Mouse (Mus musculus): ENCODE data around the gene Cfap44. TPM values are rescaled to one million over a fixed set of nuclear protein-coding genes. Genes with fewer than 3 reads are reported as not detected.

Cfap44 gene
- polyA plus RNA-seq, 1 experiment, result not detected

DNA sequence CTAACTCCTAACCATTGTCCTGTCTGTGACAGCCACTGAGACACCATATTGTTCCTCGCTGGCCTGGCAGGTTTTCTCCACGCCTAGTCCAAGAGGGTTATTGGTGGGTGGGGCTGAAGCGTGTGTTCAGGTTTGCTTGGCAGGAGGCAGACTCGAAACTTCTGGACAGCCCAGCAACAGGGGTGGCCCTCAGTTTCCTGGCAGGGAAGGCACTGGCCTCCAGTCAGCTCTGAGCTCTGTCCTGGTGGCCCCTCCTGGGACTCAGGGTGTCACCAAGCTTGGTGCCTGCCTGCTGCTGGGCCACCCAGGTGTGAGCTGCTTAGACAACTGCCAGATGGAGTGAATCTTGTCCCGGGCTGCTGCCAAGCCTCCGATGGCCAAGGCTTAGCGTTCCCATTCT lies 107.7 kb downstream of the Cfap44 start:
- peaks cover 9% of the 10 kb centered on the region for H3K36me3 ChIP-seq (ENCODE audit: control insufficient read depth, insufficient read depth)
- H3K4me2 ChIP-seq (ENCODE audit: low read depth), result no peak overlapping the region
- H3K79me2 ChIP-seq (ENCODE audit: control insufficient read depth, insufficient read depth), result no peaks in the 10 kb centered on the region
- no peak overlapping the region for H3K4me3 ChIP-seq
- no peak for TF ChIP-seq POLR2A (IDR thresholded peaks at IDR 0.05; ENCODE audit: insufficient read length, low read depth)
- no peak for TF ChIP-seq SRF (IDR thresholded peaks at IDR 0.05; ENCODE audit: control insufficient read depth, insufficient read length, low read depth)
- TF ChIP-seq CEBPB (IDR thresholded peaks at IDR 0.05; ENCODE audit: insufficient read depth, poor library complexity, severe bottlenecking), result no peak
- no peak for TF ChIP-seq TCF3 (IDR thresholded peaks at IDR 0.05; ENCODE audit: insufficient read length, low read depth)
- no peak for TF ChIP-seq MYOG (IDR thresholded peaks at IDR 0.05; ENCODE audit: control insufficient read depth in 1 of 3, insufficient read depth in 1 of 3, insufficient read length in 2 of 3, low read depth in 2 of 3)
- TF ChIP-seq REST (IDR thresholded peaks at IDR 0.05; ENCODE audit: insufficient read depth, insufficient read length), result no peak
- no peak for TF ChIP-seq TCF12 (IDR thresholded peaks at IDR 0.05; ENCODE audit: insufficient read depth, poor library complexity, severe bottlenecking)
- no peak for TF ChIP-seq MAX (IDR thresholded peaks at IDR 0.05; ENCODE audit: low read depth)
- TF ChIP-seq MYOD1 (IDR thresholded peaks at IDR 0.05; ENCODE audit: control insufficient read depth in 1 of 3, insufficient read length in 2 of 3, low read depth in 2 of 3), result no peak
- TF ChIP-seq POLR2AphosphoS2 (IDR thresholded peaks at IDR 0.05; ENCODE audit: insufficient read length, low read depth), result no peak
- TF ChIP-seq USF1 (IDR thresholded peaks at IDR 0.05; ENCODE audit: low read depth), result no peak
- TF ChIP-seq E2F4 (IDR thresholded peaks at IDR 0.05; ENCODE audit: insufficient read depth), result no peak
- H3K27me3 ChIP-seq (ENCODE audit: control insufficient read depth, insufficient read depth, insufficient read length), result no peaks in the 10 kb centered on the region
- no peak overlapping the region for H3ac ChIP-seq (ENCODE audit: control insufficient read depth, insufficient read length)

DNA sequence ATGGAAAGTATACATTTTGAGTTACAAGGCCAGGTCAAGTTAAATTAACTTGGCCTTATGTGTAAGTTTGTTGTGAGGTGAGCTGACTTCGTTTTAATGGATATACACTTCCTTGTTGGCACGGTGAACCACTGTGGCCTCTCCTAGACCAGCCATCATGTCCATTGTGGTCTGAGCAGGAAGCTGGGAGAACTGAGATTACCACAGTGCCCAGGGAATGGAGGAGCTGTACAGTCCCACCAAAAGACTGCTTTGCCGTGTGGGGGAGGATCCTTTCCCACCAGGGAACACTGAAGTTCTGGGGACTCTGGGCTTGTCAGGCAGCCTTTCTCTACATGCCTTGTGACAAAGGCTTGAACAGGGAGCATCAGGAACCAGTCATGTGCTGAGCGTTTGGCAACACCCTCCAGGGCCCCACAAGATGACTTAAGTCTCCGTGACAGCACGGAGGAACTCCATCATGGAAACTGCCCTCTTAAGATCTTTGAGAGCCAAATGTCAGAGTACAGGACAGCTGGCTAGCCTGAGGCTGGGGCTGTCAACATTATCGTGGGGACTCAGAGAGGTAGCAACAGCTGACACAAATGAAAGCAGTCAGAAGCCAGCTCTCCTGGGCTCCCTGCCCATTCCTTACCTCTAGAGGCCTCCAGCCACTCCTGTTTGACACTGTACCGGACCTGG lies 108.4 kb downstream of the Cfap44 start:
- H3K4me3 ChIP-seq, result no peak overlapping the region
- peaks cover 8% of the 10 kb centered on the region for H3K36me3 ChIP-seq (ENCODE audit: control insufficient read depth, insufficient read depth)
- no peak overlapping the region for H3ac ChIP-seq (ENCODE audit: control insufficient read depth, insufficient read length)
- H3K4me2 ChIP-seq (ENCODE audit: low read depth), result no peak overlapping the region
- H3K27me3 ChIP-seq (ENCODE audit: control insufficient read depth, insufficient read depth, insufficient read length), result no peaks in the 10 kb centered on the region
- TF ChIP-seq TCF12 (IDR thresholded peaks at IDR 0.05; ENCODE audit: insufficient read depth, poor library complexity, severe bottlenecking), result no peak
- peak in 2 of 3 experiments; percentile 17 to 76 for TF ChIP-seq MYOG (IDR thresholded peaks at IDR 0.05; ENCODE audit: control insufficient read depth in 1 of 3, insufficient read depth in 1 of 3, insufficient read length in 2 of 3, low read depth in 2 of 3)
- peak; percentile 2 for TF ChIP-seq TCF3 (IDR thresholded peaks at IDR 0.05; ENCODE audit: insufficient read length, low read depth)
- no peak for TF ChIP-seq MAX (IDR thresholded peaks at IDR 0.05; ENCODE audit: low read depth)
- TF ChIP-seq MYOD1 (IDR thresholded peaks at IDR 0.05; ENCODE audit: control insufficient read depth in 1 of 3, insufficient read length in 2 of 3, low read depth in 2 of 3), result peak; percentile 76 to 92 (median 87)
- no peaks in the 10 kb centered on the region for H3K79me2 ChIP-seq (ENCODE audit: control insufficient read depth, insufficient read depth)

DNA sequence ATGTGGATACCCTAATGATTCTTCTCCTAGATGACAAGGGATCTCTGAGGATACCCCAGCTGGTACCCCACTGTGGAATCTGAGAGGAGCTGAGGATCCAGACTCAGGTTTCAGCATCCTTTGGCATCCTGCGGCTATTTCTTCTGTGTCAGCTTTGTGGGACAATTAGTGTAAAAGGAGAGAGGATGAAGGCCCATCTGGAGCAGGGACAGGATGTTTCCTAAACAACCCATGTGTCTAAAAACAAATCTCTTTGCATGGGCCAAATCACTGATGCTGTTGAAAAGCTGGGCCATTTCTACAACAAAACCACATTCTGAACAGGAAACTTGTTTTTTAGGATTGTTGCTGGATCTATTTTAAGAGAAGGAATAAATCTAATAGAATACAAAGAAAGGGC lies 110.6 kb downstream of the Cfap44 start:
- Histone ChIP-seq H3ac (ENCODE audit: control insufficient read depth, insufficient read length) (no peak overlapping the region), H3K36me3 (ENCODE audit: control insufficient read depth, insufficient read depth) (no peaks in the 10 kb centered on the region), H3K27me3 (ENCODE audit: control insufficient read depth, insufficient read depth, insufficient read length) (no peaks in the 10 kb centered on the region), H3K4me2 (ENCODE audit: low read depth) (no peak overlapping the region), H3K4me3 (no peak overlapping the region), H3K79me2 (ENCODE audit: control insufficient read depth, insufficient read depth) (no peaks in the 10 kb centered on the region)
- TF ChIP-seq TCF12 (IDR thresholded peaks at IDR 0.05; ENCODE audit: insufficient read depth, poor library complexity, severe bottlenecking) (no peak), MYOG (IDR thresholded peaks at IDR 0.05; ENCODE audit: control insufficient read depth in 1 of 3, insufficient read depth in 1 of 3, insufficient read length in 2 of 3, low read depth in 2 of 3) (no peak), POLR2A (IDR thresholded peaks at IDR 0.05; ENCODE audit: insufficient read length, low read depth) (no peak), CEBPB (IDR thresholded peaks at IDR 0.05; ENCODE audit: insufficient read depth, poor library complexity, severe bottlenecking) (no peak), TCF3 (IDR thresholded peaks at IDR 0.05; ENCODE audit: insufficient read length, low read depth) (no peak), SRF (IDR thresholded peaks at IDR 0.05; ENCODE audit: control insufficient read depth, insufficient read length, low read depth) (no peak)

DNA sequence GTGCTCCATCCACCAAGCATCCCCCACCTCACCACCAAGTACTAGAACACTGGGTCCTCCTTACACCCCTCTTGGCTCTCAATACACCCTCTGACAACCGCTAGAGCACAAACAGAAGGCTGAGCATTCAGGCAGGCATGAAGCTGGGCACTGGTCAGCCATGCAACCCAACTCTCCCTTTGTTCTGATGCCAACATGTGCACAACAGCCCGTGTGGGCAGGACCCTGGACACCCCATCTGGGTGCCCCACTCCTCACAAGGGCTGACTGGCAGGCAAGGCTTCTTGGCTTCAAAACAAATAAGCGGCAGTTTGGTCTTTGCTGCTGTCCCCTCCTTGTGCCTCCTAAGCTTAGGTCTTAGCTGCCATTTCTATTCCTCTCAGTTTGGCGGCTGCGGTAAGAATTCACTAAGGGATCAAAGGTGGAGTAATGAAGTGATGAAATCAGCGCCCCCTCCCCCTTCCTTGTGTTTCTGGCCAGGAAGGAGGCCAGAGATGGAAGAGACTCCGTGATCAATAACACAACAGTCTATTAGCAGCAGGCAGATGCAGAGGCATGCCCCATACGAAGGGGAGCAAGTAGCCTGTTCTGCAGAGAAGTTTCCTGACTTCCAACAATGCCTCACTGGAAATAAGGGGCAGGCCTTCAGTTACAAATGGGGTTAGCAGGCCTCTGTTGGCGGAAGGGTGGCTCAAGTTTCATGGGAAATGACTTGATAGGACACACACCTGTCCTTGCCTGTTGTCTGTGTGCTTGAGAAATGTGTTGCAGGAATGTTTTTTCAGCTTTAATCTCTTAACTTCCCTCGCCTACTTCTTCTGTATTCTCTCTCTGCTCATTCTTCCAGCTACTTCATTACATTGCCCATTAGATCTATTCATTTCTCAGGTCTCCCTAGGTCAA lies 112.7 kb downstream of the Cfap44 start:
- no peak overlapping the region for H3K4me2 ChIP-seq (ENCODE audit: low read depth)
- H3K79me2 ChIP-seq (ENCODE audit: control insufficient read depth, insufficient read depth), result no peaks in the 10 kb centered on the region
- no peak overlapping the region for H3ac ChIP-seq (ENCODE audit: control insufficient read depth, insufficient read length)
- no peak overlapping the region for H3K4me3 ChIP-seq
- no peaks in the 10 kb centered on the region for H3K36me3 ChIP-seq (ENCODE audit: control insufficient read depth, insufficient read depth)
- no peaks in the 10 kb centered on the region for H3K27me3 ChIP-seq (ENCODE audit: control insufficient read depth, insufficient read depth, insufficient read length)
- TF ChIP-seq USF1 (IDR thresholded peaks at IDR 0.05; ENCODE audit: low read depth) (no peak), SRF (IDR thresholded peaks at IDR 0.05; ENCODE audit: control insufficient read depth, insufficient read length, low read depth) (no peak), MYOD1 (IDR thresholded peaks at IDR 0.05; ENCODE audit: control insufficient read depth in 1 of 3, insufficient read length in 2 of 3, low read depth in 2 of 3) (peak in 2 of 3 experiments; percentile 68 to 85), MAX (IDR thresholded peaks at IDR 0.05; ENCODE audit: low read depth) (no peak), TCF3 (IDR thresholded peaks at IDR 0.05; ENCODE audit: insufficient read length, low read depth) (no peak)

DNA sequence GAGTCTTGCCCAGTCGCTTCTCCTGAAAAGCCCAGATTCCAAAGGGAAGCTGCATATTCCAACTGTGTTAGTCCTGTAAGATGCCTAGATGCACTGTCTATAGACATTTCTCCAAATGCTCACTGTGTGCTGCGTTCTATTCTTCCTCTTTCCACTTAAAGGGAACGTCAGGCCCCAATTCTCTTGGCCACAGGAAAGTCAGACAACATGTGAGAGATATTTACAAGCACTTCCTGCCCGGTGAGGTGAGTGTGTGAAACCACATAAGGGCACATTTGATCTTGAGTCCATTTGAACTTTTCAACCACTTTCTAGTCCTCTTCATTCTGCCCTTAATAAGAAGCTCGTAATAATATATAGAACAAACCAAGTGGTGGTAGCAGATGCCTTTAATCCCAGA lies 113.4 kb downstream of the Cfap44 start:
- no peak overlapping the region for H3ac ChIP-seq (ENCODE audit: control insufficient read depth, insufficient read length)
- no peaks in the 10 kb centered on the region for H3K36me3 ChIP-seq (ENCODE audit: control insufficient read depth, insufficient read depth)
- H3K4me3 ChIP-seq, result no peak overlapping the region
- H3K27me3 ChIP-seq (ENCODE audit: control insufficient read depth, insufficient read depth, insufficient read length), result no peaks in the 10 kb centered on the region
- H3K79me2 ChIP-seq (ENCODE audit: control insufficient read depth, insufficient read depth), result no peaks in the 10 kb centered on the region
- no peak overlapping the region for H3K4me2 ChIP-seq (ENCODE audit: low read depth)
- TF ChIP-seq USF1 (IDR thresholded peaks at IDR 0.05; ENCODE audit: low read depth) (no peak), E2F4 (IDR thresholded peaks at IDR 0.05; ENCODE audit: insufficient read depth) (no peak), CEBPB (IDR thresholded peaks at IDR 0.05; ENCODE audit: insufficient read depth, poor library complexity, severe bottlenecking) (no peak), SRF (IDR thresholded peaks at IDR 0.05; ENCODE audit: control insufficient read depth, insufficient read length, low read depth) (no peak), MAX (IDR thresholded peaks at IDR 0.05; ENCODE audit: low read depth) (no peak), POLR2AphosphoS2 (IDR thresholded peaks at IDR 0.05; ENCODE audit: insufficient read length, low read depth) (no peak), TCF3 (IDR thresholded peaks at IDR 0.05; ENCODE audit: insufficient read length, low read depth) (no peak), MYOG (IDR thresholded peaks at IDR 0.05; ENCODE audit: control insufficient read depth in 1 of 3, insufficient read depth in 1 of 3, insufficient read length in 2 of 3, low read depth in 2 of 3) (no peak)
